Mouse (Mus musculus) cerebellum, adult 18-20 months (tissue): Measurements from ENCODE around the gene Pom121.
A peak's percentile ranks its signal among the peaks of the same experiment; 100 is the strongest.

ENCODE experiments used
- DNase-seq, 2 experiments: peaks; one replicate each; pipeline ENCODE4 v3.0.0; 2021

Pom121 gene

GRCm38 (mm10) chr5:135368312-135368711 is 26.0 kb downstream of the Pom121 start:
- DNase-seq: no peak

GRCm38 (mm10) chr5:135367841-135368240 is 26.5 kb downstream of the Pom121 start:
- DNase-seq: peak in 1 of 2 experiments; percentile 38

GRCm38 (mm10) chr5:135363540-135363939 is 30.8 kb downstream of the Pom121 start:
- DNase-seq: no peak

GRCm38 (mm10) chr5:135362572-135362971 is 31.8 kb downstream of the Pom121 start:
- DNase-seq: no peak

- DNase-seq: no peak
These were observed 34.6 kb downstream of the Pom121 start for GRCm38 (mm10) chr5:135359772-135360171.

GRCm38 (mm10) chr5:135357556-135357955 is 36.8 kb downstream of the Pom121 start:
- no peak for DNase-seq

GRCm38 (mm10) chr5:135356090-135356489 is 38.3 kb downstream of the Pom121 start:
- DNase-seq: no peak

GRCm38 (mm10) chr5:135353564-135353963 is 40.8 kb downstream of the Pom121 start:
- DNase-seq: no peak

- DNase-seq: no peak
These were observed 41.4 kb downstream of the Pom121 start, which contains the start of gene Trim50 for GRCm38 (mm10) chr5:135352995-135353394. Trim50 (plus strand) TSS chr5:135353295.

GRCm38 (mm10) chr5:135351606-135352005 is 42.7 kb downstream of the Pom121 start:
- no peak for DNase-seq

GRCm38 (mm10) chr5:135349862-135350261 is 44.5 kb downstream of the Pom121 start, which contains the start of gene Fkbp6:
Fkbp6 (minus strand) TSS chr5:135350044.
- DNase-seq: no peak

GRCm38 (mm10) chr5:135347511-135348011 is 46.8 kb downstream of the Pom121 start:
- DNase-seq: no peak

GRCm38 (mm10) chr5:135346430-135346829 is 47.9 kb downstream of the Pom121 start:
- DNase-seq: no peak

- no peak for DNase-seq
These were observed 48.4 kb downstream of the Pom121 start for GRCm38 (mm10) chr5:135345989-135346388.

- DNase-seq: no peak
These were observed 56.8 kb downstream of the Pom121 start for GRCm38 (mm10) chr5:135337575-135337974.

- no peak for DNase-seq
These were observed 63.2 kb downstream of the Pom121 start for GRCm38 (mm10) chr5:135331161-135331560.

GRCm38 (mm10) chr5:135330201-135330600 is 64.1 kb downstream of the Pom121 start:
- DNase-seq: no peak

- DNase-seq: no peak
These were observed 64.9 kb downstream of the Pom121 start for GRCm38 (mm10) chr5:135329471-135329870.
